Mouse (Mus musculus) olfactory bulb, adult 2 months (tissue): ENCODE results near the gene Plekhm1.

ENCODE experiments used
- CTCF ChIP-seq: fragments of 200-500 bp; IDR thresholded peaks from 2 replicates; pipeline ENCODE4 v1.5.1; 2012; ENCODE audit warnings: low read depth, mild to moderate bottlenecking, low read length, moderate library complexity; ENCODE audit not compliant: insufficient read depth
- POLR2A ChIP-seq: fragments of 200-500 bp; IDR thresholded peaks from 2 replicates; pipeline ENCODE4 v1.6.1; 2012; ENCODE audit warnings: mild to moderate bottlenecking, low read depth, low read length, moderate library complexity; ENCODE audit not compliant: insufficient read depth

DNA sequence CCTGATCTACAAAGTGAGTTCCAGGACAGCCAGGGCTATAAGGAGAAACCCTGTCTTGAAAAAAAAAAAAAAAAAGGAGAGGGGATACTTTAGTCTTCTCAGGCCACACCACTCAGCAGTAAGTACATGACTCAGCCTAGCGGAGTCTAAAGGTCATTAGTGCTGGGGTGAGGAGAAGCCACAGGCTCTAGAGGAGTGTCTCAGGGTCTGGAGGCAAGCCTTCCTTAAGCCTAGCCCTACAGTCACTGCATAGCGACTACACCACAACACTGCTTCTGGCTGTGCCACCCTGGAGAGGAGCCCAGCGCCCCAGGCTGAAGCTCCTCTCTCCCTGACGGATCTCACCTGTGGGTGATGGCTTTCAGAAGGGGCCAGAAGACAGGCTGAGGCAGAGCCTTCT is 15.8 kb downstream of the Plekhm1 start:
- TF ChIP-seq POLR2A (no peak), CTCF (no peak)
